Mouse (Mus musculus) left cerebral cortex, adult 2 months (tissue): ENCODE data around the gene Fbxo3. TPM values are rescaled to one million over a fixed set of nuclear protein-coding genes. Genes with fewer than 3 reads are reported as not detected.
"Not testable (repeated sequence)": the region's sequence is repeated elsewhere in the genome, so short reads cannot be mapped to it uniquely, and the experiment has no call there.

Source experiments
- DNase-seq, 2 experiments: peaks; one replicate each; pipeline ENCODE4 v3.0.0; 2021 to 2022; ENCODE audit warnings: low spot score in 2 of 2, mixed read lengths in 1 of 2; ENCODE audit errors: extremely low spot score in 1 of 2
- H3K27ac ChIP-seq: fragments of 200-600 bp; 2 replicates; pipeline ENCODE4 v1.8.1; 2022
- H3K4me3 ChIP-seq: fragments of 200-600 bp; 2 replicates; pipeline ENCODE4 v1.8.1; 2022
- CTCF ChIP-seq: fragments of 200-600 bp; IDR thresholded peaks from 2 replicates; pipeline ENCODE4 v1.8.1; 2022; ENCODE audit warnings: antibody characterized with exemption, mild to moderate bottlenecking, moderate library complexity
- intact Hi-C: fragments of 180-260 bp; cut with DNase I; formaldehyde crosslinking; loops from one replicate; pipeline ENCODE4 v1.15.1; 2025
- long read RNA-seq, 2 experiments: library from polyadenylated mRNA; stranded (forward); transcript quantifications; one replicate each; pipeline ENCODE4 v2.0.0; 2021; ENCODE audit warnings: borderline mapping rate in 2 of 2
- total RNA-seq, 2 experiments: library from RNA; stranded (reverse); gene quantifications; 2 replicates each; pipeline ENCODE4 v1.2.3; 2021

The Fbxo3 gene
- 10 to 100 TPM; 55.4 to 59.7 TPM for total RNA-seq
- long read RNA-seq, experiment 1, full-length matches to known transcripts: 103 of 146 reads
- long read RNA-seq, experiment 1, partial matches to known transcripts: 5 of 146 reads
- long read RNA-seq, experiment 1, other reads (novel, unspliced or antisense): 38 of 146 reads
- long read RNA-seq, experiment 2, full-length matches to known transcripts: 59 of 96 reads
- long read RNA-seq, experiment 2, partial matches to known transcripts: 7 of 96 reads
- long read RNA-seq, experiment 2, other reads (novel, unspliced or antisense): 30 of 96 reads

DNA sequence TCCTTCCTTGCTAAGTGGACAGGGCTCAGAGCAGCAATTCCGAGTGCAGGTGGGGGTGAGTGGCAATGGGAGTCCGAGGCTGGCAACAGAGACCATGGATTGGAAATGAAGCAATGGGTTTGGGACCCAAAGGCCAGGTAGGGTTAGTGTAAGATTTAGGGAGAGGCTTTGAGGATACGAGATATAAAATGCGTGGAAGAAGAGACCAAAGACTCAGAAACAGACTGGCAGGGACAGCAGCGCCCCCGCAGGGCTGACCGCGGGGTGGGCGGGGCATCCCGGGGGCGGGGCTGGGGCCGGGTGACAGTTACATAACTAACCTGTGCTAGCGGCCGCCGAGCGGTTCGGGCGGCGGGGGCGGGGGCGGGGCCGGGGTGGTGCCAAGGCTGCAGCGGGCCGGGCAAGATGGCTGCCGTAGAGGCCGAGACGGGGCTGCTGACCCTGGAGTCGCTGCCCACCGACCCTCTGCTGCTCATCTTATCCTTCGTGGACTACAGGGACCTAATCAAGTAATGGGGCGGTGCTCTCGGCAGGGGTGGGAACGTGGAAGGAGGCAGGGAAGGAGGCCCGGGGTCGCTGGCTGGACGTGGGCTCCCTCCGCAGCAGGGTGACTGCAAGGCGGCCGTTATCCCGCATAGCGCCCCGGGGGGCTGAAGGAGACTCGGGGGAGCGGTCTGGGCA, at the start of gene Fbxo3:
Fbxo3 (plus strand) TSS at position 264 of the 681 bp plus-strand sequence.
- Histone ChIP-seq H3K27ac (peak within 1 kb of the TSS; percentile 94), H3K4me3 (peak within 1 kb of the TSS; percentile 95)
- DNase-seq: peak; percentile 81 to 83
- peak; percentile 30 for TF ChIP-seq CTCF
- intact Hi-C loops: no loop called here

DNA sequence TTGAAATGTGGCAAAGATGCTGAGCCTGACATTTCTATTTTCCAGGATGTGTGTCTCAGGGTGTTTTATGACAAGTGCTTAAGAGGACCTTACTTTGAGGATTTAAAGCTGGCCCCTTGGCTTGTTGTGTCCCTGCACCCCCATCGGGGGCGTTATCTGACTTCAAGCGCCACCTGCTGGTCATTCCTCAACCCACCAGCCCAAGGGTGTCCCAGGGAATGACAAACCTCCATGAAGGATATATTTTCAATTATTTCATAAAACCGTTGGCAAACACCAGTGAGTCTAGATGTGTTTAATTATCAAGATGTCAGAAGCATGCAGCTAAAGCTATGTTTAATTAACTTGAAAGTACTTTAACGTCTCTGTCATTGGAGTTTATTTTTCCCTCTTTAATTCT, 45.3 kb upstream of the Fbxo3 start:
- peak; percentile 97 for TF ChIP-seq CTCF
- intact Hi-C loops: loop anchor here (1.0 kb wide), 1 partner anchor 110 kb away; no protein-coding TSS in a partner anchor
- Histone ChIP-seq H3K4me3 (no peak overlapping the region), H3K27ac (no peak overlapping the region)
- DNase-seq: peak; percentile 55 to 78

DNA sequence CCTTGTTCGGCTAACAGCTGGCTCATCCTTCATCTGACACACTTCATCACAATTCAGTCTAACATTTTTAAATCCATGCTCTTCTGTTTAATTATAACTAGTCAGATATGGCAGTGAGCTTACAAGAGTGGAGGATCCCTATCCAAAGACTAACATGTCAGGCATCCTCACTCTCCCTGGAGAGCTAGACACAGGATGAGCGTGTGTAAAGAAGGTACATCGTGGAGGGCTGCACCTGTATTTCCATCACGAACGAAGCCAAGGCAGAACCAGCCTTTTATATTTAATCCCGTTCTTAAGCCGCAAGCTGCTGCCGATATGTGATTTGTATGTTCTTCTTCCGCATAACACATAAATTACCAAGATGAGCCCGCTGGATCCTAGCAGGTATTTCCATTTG, 44.4 kb upstream of the Fbxo3 start:
- no peak for TF ChIP-seq CTCF
- intact Hi-C loops: no loop called here
- no peak overlapping the region for H3K27ac ChIP-seq
- no peak for DNase-seq
- no peak overlapping the region for H3K4me3 ChIP-seq

DNA sequence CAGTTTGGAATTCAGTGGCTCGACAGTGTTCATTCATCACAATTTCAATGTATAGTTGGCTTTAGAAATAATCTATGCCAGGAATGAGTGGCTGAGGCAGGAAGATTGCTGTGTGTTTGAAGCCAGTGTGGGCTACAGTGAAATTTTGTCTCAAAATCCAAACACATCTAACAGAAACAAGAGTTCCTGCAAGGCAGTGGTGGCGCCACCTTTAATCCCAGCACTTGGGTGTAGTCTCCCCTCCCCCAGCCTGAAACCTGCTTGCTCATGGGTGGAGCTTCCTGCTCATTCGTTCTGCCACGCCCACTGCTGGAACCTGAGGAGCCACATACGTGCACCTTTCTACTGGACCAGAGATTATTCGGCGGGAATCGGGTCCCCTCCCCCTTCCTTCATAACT, 39.9 kb upstream of the Fbxo3 start:
- H3K27ac ChIP-seq, intact Hi-C loops, H3K4me3 ChIP-seq, DNase-seq: not testable (repeated sequence)

DNA sequence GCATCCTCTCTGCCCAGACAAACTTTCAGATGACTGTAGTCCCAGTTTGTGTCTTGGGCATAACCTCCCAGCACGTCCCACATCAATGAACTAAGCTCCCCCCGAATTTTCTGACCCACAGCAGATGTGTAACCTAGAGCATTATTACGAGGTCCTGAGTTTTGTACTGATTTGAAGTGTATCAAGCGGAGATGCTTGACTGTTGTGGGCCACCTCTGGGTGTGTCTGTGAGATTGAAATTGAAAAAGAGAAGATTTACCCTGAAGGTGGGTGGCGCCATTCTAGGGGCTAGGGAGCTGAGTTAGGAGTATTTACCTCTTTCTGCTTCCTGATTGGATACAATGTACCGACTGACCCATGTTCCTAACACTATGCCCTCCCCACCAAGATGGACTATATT, 37.8 kb upstream of the Fbxo3 start:
- Histone ChIP-seq H3K4me3 (no peak overlapping the region), H3K27ac (no peak overlapping the region)
- DNase-seq: no peak
- intact Hi-C loops: no loop called here
- TF ChIP-seq CTCF: no peak

DNA sequence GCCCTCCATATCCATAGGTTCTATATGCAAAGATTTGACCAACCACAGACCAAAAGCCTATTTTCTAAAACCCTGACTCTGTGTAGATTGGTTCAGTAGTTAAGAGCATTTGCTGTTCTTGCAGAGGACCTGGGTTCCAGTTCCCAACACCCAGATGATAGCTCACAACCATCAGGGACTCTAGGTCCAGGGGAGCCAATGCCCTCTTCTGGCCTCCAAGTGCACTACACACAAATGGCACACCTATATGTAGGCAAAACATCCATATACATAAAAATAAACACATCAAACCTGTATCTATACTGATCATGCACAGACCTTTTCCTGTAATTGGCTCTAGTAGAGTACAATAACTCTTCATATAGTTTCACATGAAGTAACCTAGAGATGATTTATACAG, 36.2 kb upstream of the Fbxo3 start:
- no peak; the same call in 1 of the 2 replicates for TF ChIP-seq CTCF
- no peak for DNase-seq
- Histone ChIP-seq H3K4me3 (no peak overlapping the region), H3K27ac (no peak overlapping the region)
- intact Hi-C loops: no loop called here

DNA sequence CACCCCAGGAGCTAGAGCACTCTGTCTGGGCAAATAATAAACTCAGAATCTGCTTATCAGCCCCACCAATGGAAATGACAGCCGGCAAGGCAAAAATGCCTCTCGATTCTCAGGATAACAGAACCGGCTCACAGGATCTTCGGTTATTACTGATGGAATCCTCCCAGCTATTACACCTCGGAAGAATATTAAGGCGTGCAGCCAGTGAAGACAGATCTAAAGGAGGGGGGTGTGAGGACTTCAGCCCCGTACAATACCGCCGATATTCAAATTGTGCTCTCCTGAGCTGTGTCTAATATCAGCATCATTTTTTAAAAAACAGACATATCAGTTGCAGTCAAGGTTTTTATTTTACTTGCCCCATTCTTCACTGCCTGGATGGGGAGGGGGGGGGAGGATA, 35.4 kb upstream of the Fbxo3 start:
- no peak for DNase-seq
- intact Hi-C loops: no loop called here
- TF ChIP-seq CTCF: no peak
- H3K27ac ChIP-seq: no peak overlapping the region
- H3K4me3 ChIP-seq: no peak overlapping the region

DNA sequence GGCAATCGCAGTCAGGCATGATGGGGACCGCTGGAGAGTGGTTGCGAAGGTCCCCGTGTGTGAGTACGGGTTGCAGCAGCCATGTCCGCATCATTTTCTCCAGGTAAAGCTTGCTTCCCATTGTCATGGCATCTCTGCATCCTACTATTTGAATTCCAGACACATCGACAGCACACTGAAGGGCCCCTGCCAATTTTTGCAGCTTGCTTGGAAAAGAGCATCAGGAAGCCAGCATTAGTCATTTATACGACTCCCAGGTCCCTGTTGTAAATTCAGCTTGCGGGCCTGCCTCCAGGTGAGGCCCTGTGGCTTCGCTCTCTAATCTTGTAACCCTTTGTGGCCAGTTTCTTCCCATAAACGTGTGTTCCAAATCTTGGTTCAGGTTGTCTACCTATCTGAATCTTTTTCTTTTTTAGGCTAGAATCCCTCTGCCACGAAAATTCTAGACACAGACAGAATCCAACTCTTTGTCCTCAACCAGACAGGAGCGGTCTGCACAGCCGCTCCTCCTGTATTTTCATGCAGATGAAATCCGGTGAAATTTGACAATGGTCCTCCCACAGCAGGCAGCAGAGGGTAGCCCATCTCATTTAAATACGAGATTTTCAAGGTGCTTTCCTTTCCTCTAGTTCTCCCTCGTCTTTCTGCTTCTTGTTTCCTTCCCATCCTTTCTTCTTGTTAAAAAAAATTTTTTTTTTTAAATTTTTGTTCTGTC, 34.7 kb upstream of the Fbxo3 start:
- Histone ChIP-seq H3K27ac (no peak overlapping the region), H3K4me3 (no peak overlapping the region)
- DNase-seq: no peak
- TF ChIP-seq CTCF: no peak
- intact Hi-C loops: no loop called here

DNA sequence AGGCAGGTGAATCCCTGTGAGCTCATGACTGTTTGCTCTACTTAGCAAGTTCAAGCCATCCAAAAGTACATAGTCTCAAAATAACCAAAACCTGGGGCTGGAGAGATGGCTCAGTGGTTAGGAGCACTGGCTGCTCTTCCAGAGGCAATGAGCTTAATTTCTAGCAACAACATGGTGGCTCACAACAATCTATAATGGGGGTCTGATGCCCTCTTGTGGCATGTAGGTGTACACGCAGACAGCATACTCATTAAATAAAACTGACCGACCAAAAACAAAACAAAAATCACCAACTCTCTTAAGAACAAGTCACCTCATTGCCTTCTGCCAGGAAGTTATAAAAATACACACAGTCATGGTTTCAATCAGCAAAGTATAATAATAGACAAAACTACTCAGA, 26.4 kb upstream of the Fbxo3 start:
- Histone ChIP-seq H3K27ac (no peak overlapping the region), H3K4me3 (no peak overlapping the region)
- no peak for DNase-seq
- intact Hi-C loops: loop anchor here (10.0 kb wide), 1 partner anchor 436 kb away; the partner anchor contains the start of gene Abtb2
- peak; percentile 64 for TF ChIP-seq CTCF

DNA sequence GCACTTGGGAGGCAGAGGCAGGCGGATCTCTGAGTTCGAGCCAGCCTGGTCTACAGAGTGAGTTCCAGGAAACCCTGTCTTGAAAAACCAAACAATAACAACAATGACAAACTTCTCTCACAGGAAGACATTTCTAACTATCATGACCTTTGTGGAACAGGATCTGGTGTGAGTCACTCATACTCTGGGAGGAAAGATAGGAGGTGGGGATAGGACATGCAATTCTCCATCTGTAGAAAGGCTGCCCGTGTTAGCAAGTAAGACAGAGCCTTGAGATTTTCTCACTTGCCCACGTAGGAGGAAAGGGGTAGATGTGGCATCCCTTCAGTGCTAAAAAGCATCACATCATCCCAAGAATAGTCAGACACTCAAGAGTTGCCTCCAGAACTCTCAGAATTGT, 25.7 kb upstream of the Fbxo3 start:
- Histone ChIP-seq H3K4me3 (no peak overlapping the region), H3K27ac (no peak overlapping the region)
- intact Hi-C loops: loop anchor here (10.0 kb wide), 1 partner anchor 437 kb away; the partner anchor contains the start of gene Abtb2
- DNase-seq: no peak
- no peak for TF ChIP-seq CTCF

DNA sequence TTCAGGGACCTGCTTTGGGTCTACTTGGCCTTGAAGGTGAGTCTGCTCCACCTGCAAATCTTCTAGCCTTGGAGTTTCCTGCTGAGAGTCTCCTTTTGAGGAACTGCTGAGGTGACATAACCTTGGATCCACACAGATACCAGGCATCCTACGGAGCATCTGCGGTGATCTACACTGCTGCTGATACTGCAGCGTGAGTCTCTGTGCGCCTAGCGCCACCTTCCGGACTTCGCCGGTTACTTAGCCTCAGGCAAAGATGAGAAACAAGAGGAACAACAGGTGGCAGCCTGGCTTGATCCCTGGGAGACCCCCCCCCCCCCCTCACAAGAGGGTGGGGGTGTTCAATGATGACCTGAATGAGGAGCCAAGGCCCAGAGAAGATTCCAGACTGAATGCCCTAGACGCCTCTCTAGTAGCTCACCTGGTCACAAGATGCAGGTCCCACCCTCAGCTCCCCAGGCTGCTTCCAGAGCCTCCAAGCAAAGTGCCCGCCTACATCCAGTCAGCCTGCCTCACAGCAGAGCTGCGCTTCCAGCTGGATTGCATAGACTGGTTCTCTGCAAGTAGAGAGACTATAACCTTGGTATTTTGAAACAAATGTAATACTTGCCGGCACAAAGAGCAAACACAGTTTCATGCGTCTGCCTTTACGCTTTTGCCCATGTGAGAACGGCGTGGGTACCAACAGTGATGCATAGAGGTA, 24.7 kb upstream of the Fbxo3 start:
- intact Hi-C loops: loop anchor here (10.0 kb wide), 1 partner anchor 438 kb away; the partner anchor contains the start of gene Abtb2
- no peak overlapping the region for H3K27ac ChIP-seq
- no peak overlapping the region for H3K4me3 ChIP-seq
- DNase-seq: peak; percentile 70 to 74
- TF ChIP-seq CTCF: peak; percentile 68
